Mouse (Mus musculus): ENCODE data around the gene Thsd7a. TPM values are rescaled to one million over a fixed set of nuclear protein-coding genes. Genes with fewer than 3 reads are reported as not detected.

Thsd7a gene
- polyA plus RNA-seq, 1 experiment, result 5.6 TPM

DNA sequence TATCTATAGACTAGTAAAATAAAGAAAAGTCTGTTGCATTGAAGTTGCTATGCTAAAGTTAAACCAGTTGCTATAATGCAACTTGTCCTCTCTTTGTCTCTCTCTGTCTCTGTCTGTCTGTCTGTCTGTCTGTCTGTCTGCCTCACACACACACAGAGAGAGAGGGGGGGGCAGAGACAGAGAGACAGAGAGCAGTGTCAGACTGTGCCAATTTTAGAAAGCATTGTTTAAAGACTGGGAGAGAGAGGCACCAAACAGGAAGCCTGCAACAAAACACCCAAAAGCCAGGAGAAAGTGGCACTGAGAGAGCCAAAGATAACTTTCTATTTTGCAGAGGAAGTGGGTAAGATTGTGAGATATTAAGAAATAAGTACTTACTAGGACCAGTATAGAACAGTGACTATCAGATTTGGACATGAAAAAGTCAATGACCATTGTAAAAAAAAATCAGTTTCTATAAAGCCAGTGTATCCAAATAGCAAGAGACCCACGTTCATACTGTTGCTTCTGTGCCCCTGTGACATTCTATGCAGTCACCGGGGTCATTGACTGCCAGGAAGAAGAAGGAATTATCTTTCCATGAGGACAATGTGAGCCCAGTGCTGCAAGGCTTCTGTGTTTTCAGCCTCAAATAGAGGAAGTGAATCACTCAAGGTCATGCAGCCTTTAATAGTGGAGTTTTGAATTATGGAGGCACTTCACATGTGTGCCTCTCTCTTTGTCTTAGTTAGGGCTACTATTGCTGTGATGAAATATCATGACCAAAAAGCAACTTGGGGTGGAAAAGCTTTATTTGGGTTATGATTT lies 355.4 kb downstream of the Thsd7a start:
- DNase-seq (ENCODE audit: low read depth), result no peak

DNA sequence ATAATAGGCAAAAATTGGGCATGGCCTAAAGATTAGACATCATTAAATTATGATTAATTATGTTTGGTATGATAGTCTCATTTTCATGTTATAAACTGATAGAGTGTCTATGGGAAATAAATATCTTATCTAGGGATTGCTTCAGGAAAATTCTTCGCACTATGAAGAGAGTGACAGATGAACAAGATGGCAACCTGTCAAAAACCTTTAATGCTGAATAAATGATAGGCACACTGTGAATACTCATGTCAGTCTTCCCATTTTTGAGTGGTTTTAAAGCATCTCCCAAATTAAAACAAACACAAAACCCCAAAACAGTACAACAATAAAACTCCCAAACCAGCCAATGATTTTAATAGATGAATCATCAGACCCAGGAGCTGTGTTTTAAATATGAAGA lies 362.5 kb downstream of the Thsd7a start:
- DNase-seq (ENCODE audit: low read depth), result no peak

DNA sequence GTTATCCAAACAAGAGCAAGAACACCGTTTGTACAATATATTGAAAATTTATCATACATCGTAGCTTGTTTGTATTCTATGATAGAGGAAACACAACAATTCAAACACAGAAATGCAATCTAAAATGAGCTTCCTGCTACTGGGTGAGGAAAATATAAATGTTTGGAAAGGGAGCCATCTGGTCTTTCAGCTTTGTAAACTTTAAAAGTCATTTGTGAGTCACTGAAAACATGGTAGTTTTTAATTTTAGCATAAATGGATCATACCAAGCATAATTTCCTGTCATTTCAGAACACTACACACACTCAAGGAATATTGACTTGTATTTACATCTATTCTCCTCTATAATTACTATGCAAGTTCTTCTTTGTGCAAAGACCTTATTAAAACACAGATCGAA lies 363.6 kb downstream of the Thsd7a start:
- DNase-seq (ENCODE audit: low read depth), result no peak

DNA sequence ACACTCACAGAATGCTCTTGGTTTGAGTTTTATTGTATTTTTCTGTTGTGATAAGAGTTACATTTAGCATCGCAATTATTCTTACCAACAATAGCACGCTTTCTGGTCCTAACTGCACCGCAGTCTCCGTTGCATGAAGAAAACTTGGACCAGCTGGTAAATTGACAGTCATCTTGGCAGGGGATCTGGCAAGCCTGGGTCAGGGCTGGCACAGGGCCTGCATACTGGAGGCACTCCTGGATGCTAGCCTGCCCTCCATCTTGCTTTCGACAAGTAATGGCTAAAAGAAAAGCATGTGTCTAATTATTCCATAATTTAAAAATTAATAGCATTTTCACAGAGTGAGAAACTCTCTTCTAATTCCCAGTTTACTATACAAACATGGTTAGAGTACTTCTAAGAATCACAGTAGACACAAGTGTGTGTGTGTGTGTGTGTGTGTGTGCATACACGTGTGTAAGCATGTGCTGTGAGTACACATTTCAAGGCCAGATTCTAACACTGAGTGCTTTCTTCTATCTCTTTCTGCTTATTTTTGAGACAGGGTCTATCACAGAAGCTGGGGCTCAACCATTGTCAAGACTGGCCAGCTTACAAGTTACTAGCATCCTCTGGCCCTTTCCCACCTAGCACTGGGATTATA lies 368.0 kb downstream of the Thsd7a start:
- DNase-seq (ENCODE audit: low read depth), result no peak

DNA sequence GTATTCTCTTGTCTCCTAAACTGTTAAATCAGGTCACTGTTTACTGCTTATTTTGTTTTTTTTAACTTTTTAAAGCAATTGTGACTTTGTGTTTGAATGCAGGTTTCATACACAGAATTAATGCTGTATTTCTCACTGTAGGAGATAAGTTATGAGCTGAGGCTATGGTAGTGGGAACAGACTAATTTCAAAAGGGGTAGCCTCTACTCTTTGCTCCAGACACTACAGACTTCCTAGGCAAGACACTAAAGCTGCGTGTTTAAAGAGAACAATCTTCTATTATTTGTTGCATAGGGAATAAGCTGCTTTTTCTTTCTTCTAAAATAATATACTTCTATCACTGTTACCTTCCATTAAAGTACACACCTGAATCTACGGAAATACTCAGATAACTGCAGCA lies 368.5 kb downstream of the Thsd7a start:
- no peak for DNase-seq (ENCODE audit: low read depth)

DNA sequence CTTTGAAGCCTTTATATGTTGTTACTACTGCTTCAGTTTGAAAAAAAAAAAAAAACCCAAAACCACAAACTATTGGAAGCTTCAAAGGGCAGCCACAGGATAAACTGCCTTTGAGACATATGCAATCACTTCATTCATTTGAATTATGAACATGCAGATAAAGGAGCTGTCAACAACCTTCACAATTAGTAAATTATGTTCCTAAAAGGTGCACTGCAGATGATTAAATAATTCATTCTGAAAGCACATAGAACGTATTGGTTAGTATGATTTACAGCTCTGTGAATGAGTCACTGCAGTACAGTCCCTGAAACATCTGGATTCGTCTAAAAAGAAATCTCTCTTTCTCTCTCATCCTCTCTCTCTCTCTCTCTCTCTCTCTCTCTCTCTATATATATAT lies 390.5 kb downstream of the Thsd7a start:
- DNase-seq (ENCODE audit: low read depth), result no peak

DNA sequence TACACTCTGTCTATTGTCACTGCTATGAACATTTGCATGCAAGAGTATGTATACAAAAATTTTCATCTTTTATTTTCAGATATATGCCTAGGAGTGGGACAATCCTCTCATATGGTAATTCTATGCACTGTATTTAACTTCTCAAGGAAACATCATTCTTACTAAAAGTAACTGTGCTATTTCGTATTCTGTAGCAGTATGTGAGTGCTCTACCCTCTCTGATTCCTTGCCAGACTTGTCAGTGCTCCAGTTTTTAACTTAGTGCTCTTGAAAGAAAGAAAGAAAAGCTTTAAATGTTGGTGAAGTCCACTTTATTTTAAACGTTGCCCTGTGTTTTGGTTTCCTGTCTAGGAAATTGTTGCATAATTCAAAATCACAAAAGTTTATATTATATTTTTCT lies 395.6 kb downstream of the Thsd7a start:
- DNase-seq (ENCODE audit: low read depth), result no peak

DNA sequence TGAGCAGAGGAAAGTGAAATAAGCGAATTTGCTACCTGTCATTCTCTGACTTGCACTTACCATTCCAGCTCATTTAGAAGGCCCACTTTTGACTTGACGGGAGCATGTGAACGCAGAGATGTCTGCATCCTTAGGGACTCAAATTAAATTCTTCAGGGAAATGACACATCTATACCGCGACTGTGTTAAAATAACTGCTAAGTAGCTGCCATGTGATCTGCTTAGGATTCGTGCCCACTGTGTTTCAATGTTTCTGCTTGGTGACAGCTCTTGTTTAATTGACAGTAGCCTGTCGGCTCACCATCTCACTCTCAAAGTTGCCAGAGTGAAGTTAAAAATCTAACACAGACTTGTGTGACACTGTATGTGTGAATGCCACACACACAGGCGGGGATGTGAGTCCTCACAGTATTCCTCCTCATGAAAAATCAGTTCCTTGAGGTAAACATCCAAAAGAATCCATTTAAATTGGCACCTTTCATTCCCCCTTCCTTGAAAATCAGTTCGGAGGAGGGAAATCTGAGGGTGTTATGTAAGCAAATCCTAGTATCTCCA lies 397.0 kb downstream of the Thsd7a start:
- DNase-seq (ENCODE audit: low read depth), result no peak

DNA sequence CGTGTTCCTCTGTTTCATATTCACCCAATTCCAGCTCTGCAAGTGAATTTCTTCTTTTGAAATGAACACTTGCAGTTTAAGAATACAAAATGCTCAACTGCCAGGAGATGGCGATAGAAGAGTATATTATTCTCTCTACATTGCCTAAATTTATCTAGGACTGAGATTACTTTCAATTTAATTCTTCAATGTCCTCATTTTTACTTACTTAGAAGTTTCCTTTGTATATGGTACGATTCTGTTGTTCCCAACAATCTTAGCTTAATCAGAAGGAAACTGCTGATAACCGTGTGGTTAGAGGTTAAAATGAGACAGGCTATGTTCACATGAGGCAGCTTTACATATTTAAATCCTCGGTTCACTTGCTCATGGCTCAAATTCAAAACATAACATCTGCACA lies 398.5 kb downstream of the Thsd7a start:
- no peak for DNase-seq (ENCODE audit: low read depth)

DNA sequence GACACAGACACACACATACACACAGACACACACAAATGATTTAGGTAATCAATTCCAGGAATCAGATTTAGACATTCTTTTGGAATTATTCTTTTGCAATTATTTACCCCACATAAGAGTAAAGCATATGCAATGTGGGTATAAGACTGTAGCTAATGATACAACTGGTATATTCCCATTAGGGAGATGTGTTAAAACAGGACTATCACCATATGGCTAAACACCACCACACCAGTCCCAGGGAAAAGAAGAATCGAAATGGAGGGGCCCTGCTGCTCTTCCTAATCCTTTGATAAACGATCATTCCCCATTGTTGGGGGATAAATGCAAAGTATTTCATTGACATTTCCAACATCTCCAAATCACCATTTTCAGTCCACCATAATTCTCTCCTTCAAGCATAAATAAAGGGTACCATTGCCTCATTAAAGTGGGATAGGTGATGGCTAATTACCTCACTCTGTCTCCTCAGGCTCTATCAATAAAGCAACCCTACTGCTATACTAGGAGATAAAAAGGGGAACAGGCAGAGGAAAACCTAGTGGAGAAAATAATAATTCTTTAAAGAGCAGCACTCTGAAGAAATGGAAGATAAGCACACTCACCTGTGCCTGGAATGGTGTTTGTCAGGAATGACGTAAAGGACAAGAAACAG lies 400.0 kb downstream of the Thsd7a start:
- DNase-seq (ENCODE audit: low read depth), result no peak

DNA sequence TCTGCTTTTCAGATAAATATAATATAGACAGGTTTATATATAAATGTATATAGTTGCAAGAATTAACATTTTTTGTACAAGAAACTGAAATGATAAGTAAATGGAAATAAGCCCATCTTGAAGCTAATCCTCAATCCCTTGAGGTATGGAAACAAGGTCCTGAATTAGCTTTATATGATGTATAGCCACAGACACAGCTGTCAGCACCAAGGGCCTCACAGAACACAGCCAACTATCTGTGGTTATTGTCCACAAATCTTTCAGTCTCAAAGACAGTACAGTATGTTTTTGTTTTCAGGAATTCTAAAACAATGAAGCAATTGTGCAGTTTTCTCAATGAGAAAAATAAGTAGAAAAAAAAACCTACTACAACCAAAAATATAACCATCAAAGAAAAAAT lies 400.5 kb downstream of the Thsd7a start:
- DNase-seq (ENCODE audit: low read depth), result no peak

DNA sequence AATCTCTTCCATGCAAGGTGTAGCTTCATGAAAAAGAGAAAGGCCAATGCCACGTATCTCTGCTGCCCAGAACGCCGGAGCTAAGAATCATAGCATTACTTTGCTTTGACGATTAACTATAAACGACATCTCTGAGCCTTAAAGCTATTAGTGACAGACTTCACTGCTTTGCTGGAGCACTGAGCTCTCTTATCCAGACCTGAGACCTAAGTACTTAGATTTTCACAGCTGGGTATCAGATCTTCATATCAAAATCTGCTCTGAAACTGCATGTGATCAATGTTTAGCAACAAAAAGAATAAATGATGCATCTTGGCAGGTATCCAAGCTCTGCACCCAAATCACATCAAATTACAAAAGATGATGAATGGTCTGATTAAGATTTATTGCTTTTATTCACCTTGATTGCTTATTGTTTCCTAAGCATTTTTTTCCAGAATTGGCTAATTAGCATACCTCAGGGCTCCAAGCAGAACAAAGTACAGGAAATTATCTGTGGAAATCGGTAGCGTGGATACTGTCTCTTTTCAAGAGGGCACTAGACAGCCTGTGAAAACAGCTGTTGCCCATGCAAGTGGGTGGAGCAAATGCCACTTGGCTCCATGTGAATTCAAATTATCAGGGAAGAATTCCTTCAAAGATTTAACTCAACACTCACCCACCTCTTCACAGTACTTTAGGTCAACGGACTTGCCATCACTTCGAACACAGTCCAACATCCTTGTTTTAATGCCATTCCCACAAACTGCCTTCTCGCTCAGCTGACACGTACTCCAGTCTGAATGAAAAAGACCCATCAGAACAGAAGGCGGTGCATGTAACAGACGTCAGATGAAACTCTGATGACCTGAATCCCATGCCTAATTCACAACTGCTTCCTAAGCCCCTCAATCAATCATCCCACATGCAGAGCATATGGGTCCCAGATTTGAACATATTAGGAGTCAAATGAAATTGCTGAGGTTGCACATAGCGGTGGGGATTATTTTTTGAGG lies 412.3 kb downstream of the Thsd7a start:
- DNase-seq (ENCODE audit: low read depth), result no peak

DNA sequence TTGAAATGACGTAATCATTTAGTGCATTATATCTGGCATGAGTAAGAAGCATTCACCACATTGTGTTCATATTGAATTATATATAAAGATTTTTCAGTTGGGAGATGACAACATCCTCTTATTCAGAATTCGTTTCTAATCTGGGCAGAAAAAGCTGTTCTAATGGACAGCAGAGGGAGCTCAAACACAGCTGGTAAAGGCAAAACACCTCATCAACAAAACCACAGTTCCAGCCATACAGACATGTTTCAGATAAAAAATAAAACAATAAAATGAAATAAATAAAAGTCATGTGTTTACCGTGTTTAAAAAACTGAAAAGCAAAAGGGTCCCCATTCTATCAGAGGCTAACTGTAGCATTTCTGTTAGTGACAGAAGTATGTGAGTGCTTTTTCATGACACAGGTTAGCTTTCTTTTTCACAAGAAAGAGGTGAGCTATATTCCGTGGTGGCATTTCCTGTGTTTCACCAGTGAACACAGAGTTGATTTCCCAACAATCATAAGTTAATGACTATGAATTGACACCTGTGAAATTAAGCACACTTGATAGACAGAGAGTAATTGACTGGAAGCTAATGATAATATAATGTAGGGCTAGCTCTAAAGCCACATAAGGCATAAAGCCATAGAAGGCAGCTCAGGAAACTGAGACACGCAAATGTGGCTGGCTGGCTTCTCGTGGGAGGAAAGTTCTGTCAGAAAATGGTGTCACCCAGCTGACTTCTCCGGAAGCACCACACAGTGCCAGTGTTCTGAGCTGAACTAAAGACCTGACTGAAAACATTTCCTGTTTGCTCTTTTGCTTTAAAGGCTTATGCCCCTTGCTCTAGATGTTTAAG lies 433.9 kb downstream of the Thsd7a start:
- DNase-seq (ENCODE audit: low read depth), result no peak

DNA sequence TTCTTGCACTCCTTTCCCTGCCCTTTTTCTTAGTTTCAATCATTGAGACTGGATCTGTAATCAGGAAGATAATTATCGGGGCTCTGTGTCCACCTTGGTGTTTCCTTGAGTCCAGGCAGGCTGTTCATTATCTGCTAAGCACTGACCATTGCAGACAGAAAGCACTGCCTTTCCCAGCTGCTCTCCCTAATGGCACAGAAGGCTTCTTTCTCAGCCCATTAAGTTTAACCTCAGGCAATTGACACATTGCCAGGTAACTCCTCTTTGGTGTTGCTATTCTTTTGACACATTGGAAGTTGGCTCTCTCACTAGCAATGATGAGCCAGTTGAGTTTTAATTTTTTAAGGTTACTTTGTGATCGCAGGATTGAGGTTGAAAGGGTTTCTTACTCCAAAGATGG lies 441.7 kb downstream of the Thsd7a start:
- DNase-seq (ENCODE audit: low read depth), result no peak

DNA sequence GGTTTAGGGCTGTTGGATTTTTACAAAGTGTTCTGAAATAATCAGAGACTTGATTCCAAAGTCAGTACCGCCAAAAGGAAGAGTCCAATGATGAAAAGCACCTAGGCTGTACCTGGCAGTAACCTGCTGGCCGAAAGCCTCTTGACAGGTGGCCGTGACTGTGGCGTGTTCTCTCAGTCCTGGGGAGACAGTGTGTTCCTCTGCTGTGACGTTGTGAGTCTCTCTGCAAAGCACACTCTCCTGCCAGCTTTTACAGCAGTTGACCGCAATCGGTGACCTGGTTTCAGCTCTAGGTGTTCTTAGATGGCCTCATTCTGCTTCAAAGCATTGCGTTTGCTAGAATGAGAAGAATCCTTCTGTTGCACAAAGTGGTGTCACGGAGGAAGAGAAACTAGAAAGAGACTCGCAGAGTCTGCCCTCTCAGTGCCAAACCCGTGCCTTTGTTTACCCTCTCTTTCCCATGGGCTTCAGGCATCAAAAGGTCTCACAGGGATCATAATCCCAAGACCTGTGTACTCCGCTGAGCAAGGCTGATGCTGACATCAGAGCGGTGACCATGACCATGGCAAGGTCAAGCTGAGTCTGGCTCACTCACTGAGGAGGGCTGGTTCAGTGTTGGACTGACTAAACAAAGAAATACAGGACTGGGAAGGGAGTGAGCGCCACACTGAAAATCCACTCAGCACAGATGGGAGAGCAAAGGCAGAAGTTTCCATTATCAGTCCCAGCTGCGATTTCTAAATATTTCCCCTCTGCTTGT lies 486.4 kb downstream of the Thsd7a start:
- no peak for DNase-seq (ENCODE audit: low read depth)
